In the genomic region with DNA sequence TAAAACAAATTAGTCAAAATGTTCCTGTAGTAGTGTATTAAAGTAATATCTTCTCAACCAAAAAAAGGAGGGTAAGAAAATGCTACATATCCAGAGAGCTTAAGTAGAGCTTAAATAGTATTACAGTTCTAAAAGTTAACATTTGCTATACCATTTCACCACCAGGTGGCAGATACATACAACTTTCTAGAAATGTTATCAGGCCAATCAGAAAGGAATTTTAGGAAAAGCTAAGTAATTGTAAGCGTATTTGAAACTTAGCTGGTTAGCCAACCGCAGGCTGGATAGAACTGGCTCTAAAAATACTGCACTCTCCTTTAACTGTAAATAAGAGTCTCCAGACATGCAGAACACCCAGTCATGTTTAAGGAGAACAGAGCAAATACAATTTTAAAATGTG, we compare ENCODE assay signal across 9 mouse cellular contexts. TPM values are rescaled to one million over a fixed set of nuclear protein-coding genes. Genes with fewer than 3 reads are reported as not detected.
DNase-seq lines count a peak whose midpoint lies in the region; ATAC-seq and TF ChIP-seq lines count a peak whose summit lies in the region.
"Had no signal": no experiment of that assay in that cellular context is flagged by ENCODE, and none has a peak within 500 bp of the region (broad histone marks: within the 10 kb centered on the region; RNA-seq: fewer than 3 reads in every experiment).

No protein-coding gene starts in this region.

- in situ Hi-C loops in CH12.LX (cut with MboI; ENCODE audit: low pct_ligation_motif_present, low pct_unique_long_range_greater_than_20kb, low sequenced_read_pairs): loop anchor here (10.0 kb wide), 1 partner anchor 271 kb away; no protein-coding TSS in a partner anchor

- TF ChIP-seq POLR2A in CH12.LX (IDR thresholded peaks at IDR 0.05; ENCODE audit: low read depth, low read length): no peak

- dilution Hi-C loops in CH12.LX (cut with MboI; ENCODE audit: extremely low pct_ligation_motif_present, extremely low pct_unique_long_range_greater_than_20kb, low sequenced_read_pairs): no loop called here

- 2% methylated on average over 2 of the region's 2 CpGs for WGBS in intestine, postnatal 0 days
- 7% methylated on average over 2 of the region's 2 CpGs for WGBS in intestine, embryonic 16.5 days
- WGBS in embryonic facial prominence, embryonic 14.5 days: 5% methylated on average over 2 of the region's 2 CpGs

- TF ChIP-seq EP300 in CH12.LX (IDR thresholded peaks at IDR 0.05; ENCODE audit: low read length): no peak

- peak; percentile 89 for DNase-seq in 3T3-L1 (ENCODE audit: low read depth, low spot score)
- DNase-seq in CH12.LX (ENCODE audit: extremely low read depth): peak; percentile 43
- DNase-seq in embryonic facial prominence, embryonic 14.5 days (ENCODE audit: low spot score): peak; percentile 92
- DNase-seq in telencephalon, adult 2 months (ENCODE audit: low read depth, low spot score): peak; percentile 70
- no peak for DNase-seq in frontal cortex, postnatal 14 days (ENCODE audit: low spot score in 2 of 2)
- no peak for DNase-seq in adrenal gland, postnatal 25 days

- no peaks in the 10 kb centered on the region for H3K36me3 ChIP-seq in intestine, postnatal 0 days (ENCODE audit: control insufficient read depth, insufficient read depth)
- no peaks in the 10 kb centered on the region for H3K36me3 ChIP-seq in intestine, embryonic 16.5 days (ENCODE audit: control insufficient read depth, insufficient read depth, low read length)
- no peaks in the 10 kb centered on the region for H3K36me3 ChIP-seq in CH12.LX (replicated peaks in 1 of 2; ENCODE audit: control insufficient read depth in 1 of 2, insufficient read depth in 1 of 2, low read length in 1 of 2)
- no peaks in the 10 kb centered on the region for H3K36me3 ChIP-seq in embryonic facial prominence, embryonic 14.5 days (ENCODE audit: control insufficient read depth, insufficient read depth, low read length)
- H3K36me3 ChIP-seq: limb, embryonic 12.5 days had no signal

- H3K4me2 ChIP-seq in intestine, postnatal 0 days (replicated peaks; ENCODE audit: low read depth): no peak overlapping the region
- H3K4me2 ChIP-seq in intestine, embryonic 16.5 days (ENCODE audit: low read depth, low read length): no peak overlapping the region
- H3K4me2 ChIP-seq in CH12.LX (ENCODE audit: insufficient read depth, low read depth, poor library complexity, severe bottlenecking): no peak overlapping the region
- H3K4me2 ChIP-seq in embryonic facial prominence, embryonic 14.5 days (ENCODE audit: low read depth, low read length): no peak overlapping the region
- H3K4me2 ChIP-seq: limb, embryonic 12.5 days had no signal

- peak; percentile 81 for TF ChIP-seq CTCF in intestine, postnatal 0 days (IDR thresholded peaks at IDR 0.05; ENCODE audit: low read depth)
- TF ChIP-seq CTCF in CH12.LX (conservative IDR thresholded peaks at IDR 0.05 in 1 of 2, IDR thresholded peaks at IDR 0.05 in 1 of 2; ENCODE audit: low read depth in 2 of 2, low read length in 2 of 2): peak; percentile 38 to 76; a peak in 3 of 4 replicates

- H3K9ac ChIP-seq in intestine, postnatal 0 days (ENCODE audit: low read depth, low read length): no peak overlapping the region
- H3K9ac ChIP-seq in intestine, embryonic 16.5 days (ENCODE audit: low read depth, low read length): no peak overlapping the region
- H3K9ac ChIP-seq in CH12.LX (ENCODE audit: insufficient read depth, low read depth): no peak overlapping the region
- no peak overlapping the region for H3K9ac ChIP-seq in embryonic facial prominence, embryonic 14.5 days (ENCODE audit: low read depth, low read length)
- H3K9ac ChIP-seq: limb, embryonic 12.5 days had no signal

- H3K27ac ChIP-seq in intestine, postnatal 0 days (ENCODE audit: low read depth, low read length): no peak overlapping the region
- H3K27ac ChIP-seq in intestine, embryonic 16.5 days (ENCODE audit: low read length): no peak overlapping the region
- no peak overlapping the region for H3K27ac ChIP-seq in CH12.LX (ENCODE audit: insufficient read depth, low read depth)
- H3K27ac ChIP-seq in embryonic facial prominence, embryonic 14.5 days (replicated peaks; ENCODE audit: low read depth, low read length): peak overlapping the region; percentile 34; the same call in 1 of the 2 replicates
- H3K27ac ChIP-seq: limb, embryonic 12.5 days had no signal

- no peaks in the 10 kb centered on the region for H3K27me3 ChIP-seq in intestine, postnatal 0 days (replicated peaks; ENCODE audit: control insufficient read depth, insufficient read depth, low read length)
- H3K27me3 ChIP-seq in intestine, embryonic 16.5 days (replicated peaks; ENCODE audit: control insufficient read depth, insufficient read depth, low read length): no peaks in the 10 kb centered on the region
- H3K27me3 ChIP-seq in CH12.LX (replicated peaks): no peaks in the 10 kb centered on the region
- H3K27me3 ChIP-seq in embryonic facial prominence, embryonic 14.5 days (replicated peaks; ENCODE audit: control insufficient read depth, insufficient read depth, low read length): no peaks in the 10 kb centered on the region
- H3K27me3 ChIP-seq: limb, embryonic 12.5 days had no signal

- H3K9me3 ChIP-seq in intestine, postnatal 0 days (ENCODE audit: control insufficient read depth): no peaks in the 10 kb centered on the region
- H3K9me3 ChIP-seq in intestine, embryonic 16.5 days (ENCODE audit: control insufficient read depth, low read length): no peaks in the 10 kb centered on the region
- no peaks in the 10 kb centered on the region for H3K9me3 ChIP-seq in CH12.LX (replicated peaks; ENCODE audit: low read length)
- H3K9me3 ChIP-seq in embryonic facial prominence, embryonic 14.5 days (ENCODE audit: control insufficient read depth, low read length): no peaks in the 10 kb centered on the region
- H3K9me3 ChIP-seq: limb, embryonic 12.5 days had no signal

- no peaks in the 10 kb centered on the region for H3K79me2 ChIP-seq in CH12.LX (replicated peaks; ENCODE audit: control insufficient read depth, extremely low read depth, insufficient read depth, poor library complexity, severe bottlenecking)

- no peak overlapping the region for H3K4me3 ChIP-seq in intestine, postnatal 0 days (ENCODE audit: low read depth, low read length)
- no peak overlapping the region for H3K4me3 ChIP-seq in intestine, embryonic 16.5 days (ENCODE audit: low read length)
- no peak overlapping the region for H3K4me3 ChIP-seq in CH12.LX (replicated peaks in 1 of 3; ENCODE audit: low read depth in 2 of 3, low read length in 2 of 3, poor library complexity in 1 of 3)
- no peak overlapping the region for H3K4me3 ChIP-seq in embryonic facial prominence, embryonic 14.5 days (ENCODE audit: low read depth, low read length)
- H3K4me3 ChIP-seq: limb, embryonic 12.5 days had no signal

- ATAC-seq in intestine, postnatal 0 days: no peak
- ATAC-seq in intestine, embryonic 16.5 days: no peak
- no peak for ATAC-seq in embryonic facial prominence, embryonic 14.5 days (ENCODE audit: low read depth)

- H3K4me1 ChIP-seq in intestine, postnatal 0 days (replicated peaks; ENCODE audit: control insufficient read depth, insufficient read depth, low read length): no peaks in the 10 kb centered on the region
- H3K4me1 ChIP-seq in intestine, embryonic 16.5 days (ENCODE audit: control insufficient read depth, insufficient read depth, low read length): no peaks in the 10 kb centered on the region
- no peaks in the 10 kb centered on the region for H3K4me1 ChIP-seq in CH12.LX (ENCODE audit: control insufficient read depth in 1 of 2, insufficient read depth in 2 of 2)
- H3K4me1 ChIP-seq in embryonic facial prominence, embryonic 14.5 days (ENCODE audit: control insufficient read depth, insufficient read depth, low read length): peaks cover 5% of the 10 kb centered on the region; the same call in 1 of the 2 replicates

- peak; percentile 85 for TF ChIP-seq RAD21 in CH12.LX (IDR thresholded peaks at IDR 0.05; ENCODE audit: low read depth, low read length)

TF ChIP-seq in CH12.LX, 34 proteins besides CTCF, POLR2A, EP300 and RAD21:
- TF ChIP-seq ZMIZ1 (IDR thresholded peaks at IDR 0.05; ENCODE audit: low read depth, low read length) (no peak), ZC3H11A (IDR thresholded peaks at IDR 0.05; ENCODE audit: low read depth, low read length) (peak; percentile 57; the same call in 1 of the 2 replicates), SMC3 (IDR thresholded peaks at IDR 0.05; ENCODE audit: low read depth, low read length) (peak; percentile 82)

RNA-seq across cellular contexts. Expression of gene Neo1, which starts 22.9 kb away (rescaled TPM):
- polyA plus RNA-seq in intestine, postnatal 0 days (2015; fragmentation: Nextera tagmentation; extraction: Ambion mirVana): 8.3 and 8.6 TPM in 2 replicates
- 11.2 and 17.3 TPM in 2 replicates for polyA plus RNA-seq in intestine, embryonic 16.5 days (2015; fragmentation: Nextera tagmentation; extraction: Ambion mirVana)
- 0.76 and 0.85 TPM in 2 replicates for total RNA-seq in CH12.LX (2012; rRNA removed)
- 1.4 and 1.5 TPM in 2 replicates for total RNA-seq in CH12.LX (2014; rRNA removed)
- polyA plus RNA-seq in CH12.LX (2012; ENCODE audit: insufficient read length, low read depth): 1.5 and 2.1 TPM in 2 replicates
- 43.1 and 48.9 TPM in 2 replicates for polyA plus RNA-seq in embryonic facial prominence, embryonic 14.5 days (2014; fragmentation: Nextera tagmentation; extraction: Ambion mirVana)
- total RNA-seq in adrenal gland, postnatal 25 days (2021): 56.7 and 63.5 TPM in 2 replicates

Comparison
In these comparisons a context has a peak if more than half of its experiments do, and no peak if none do; other contexts are left out.
1. DNase-seq: peak in 3T3-L1 (single experiment), CH12.LX (single experiment), embryonic facial prominence, embryonic 14.5 days (single experiment) and telencephalon, adult 2 months (single experiment); none in frontal cortex, postnatal 14 days (0 of 2) and adrenal gland, postnatal 25 days (single experiment).